Mouse (Mus musculus): ENCODE results near the gene Gm28168. TPM values are rescaled to one million over a fixed set of nuclear protein-coding genes. Genes with fewer than 3 reads are reported as not detected.

Gene Gm28168
- polyA plus RNA-seq (2015; fragmentation: Illumina TruSeq; extraction: RNeasy Lipid Tissue Mini Kit (QIAGEN cat#74804); ENCODE audit: low read depth, low replicate concordance): not detected

GRCm38 (mm10) chr1:117927715-117928114, at the start of gene Gm28168:
Gene Gm28168, plus strand, starts transcription at chr1:117928015.

GRCm38 (mm10) chr1:117965639-117966038, 37.8 kb downstream of the Gm28168 start, which contains the start of gene Gm7145:
Gene Gm7145, plus strand, starts transcription at chr1:117965939.

Other genes with a start within 250 kb of the Gm28168 start
- gene Gm28363, start 230.9 kb upstream of the Gm28168 start, polyA plus RNA-seq (2015; fragmentation: Illumina TruSeq; extraction: RNeasy Lipid Tissue Mini Kit (QIAGEN cat#74804); ENCODE audit: low read depth, low replicate concordance): not detected
- gene B020011L13Rik, start 146.9 kb upstream of the Gm28168 start, polyA plus RNA-seq (2015; fragmentation: Illumina TruSeq; extraction: RNeasy Lipid Tissue Mini Kit (QIAGEN cat#74804); ENCODE audit: low read depth, low replicate concordance): not detected
- not detected for gene Gm28360, start 97.9 kb upstream of the Gm28168 start, polyA plus RNA-seq (2015; fragmentation: Illumina TruSeq; extraction: RNeasy Lipid Tissue Mini Kit (QIAGEN cat#74804); ENCODE audit: low read depth, low replicate concordance)
- not detected for gene Gm7145, start 37.9 kb downstream of the Gm28168 start, polyA plus RNA-seq (2015; fragmentation: Illumina TruSeq; extraction: RNeasy Lipid Tissue Mini Kit (QIAGEN cat#74804); ENCODE audit: low read depth, low replicate concordance)
- not detected for gene Gm29106, start 248.5 kb downstream of the Gm28168 start, polyA plus RNA-seq (2015; fragmentation: Illumina TruSeq; extraction: RNeasy Lipid Tissue Mini Kit (QIAGEN cat#74804); ENCODE audit: low read depth, low replicate concordance)

Measured in brain, adult 10 weeks (tissue).